Mouse (Mus musculus): ENCODE measurements around the gene Gltp.

Gene Gltp

GRCm38 (mm10) chr5:114658255-114658654 is 32.5 kb downstream of the Gltp start, which contains the start of gene Trpv4:
Trpv4 (minus strand) TSS chr5:114658421.
- no peak for DNase-seq (ENCODE audit: low spot score)

- DNase-seq (ENCODE audit: low spot score) = no peak
Measured at GRCm38 (mm10) chr5:114657426-114657825, 33.4 kb downstream of the Gltp start.

GRCm38 (mm10) chr5:114656305-114656704 is 34.5 kb downstream of the Gltp start:
- no peak for DNase-seq (ENCODE audit: low spot score)

GRCm38 (mm10) chr5:114655721-114656120 is 35.1 kb downstream of the Gltp start:
- no peak for DNase-seq (ENCODE audit: low spot score)

- no peak for DNase-seq (ENCODE audit: low spot score)
Measured at GRCm38 (mm10) chr5:114653656-114654437, 36.9 kb downstream of the Gltp start.

GRCm38 (mm10) chr5:114651449-114651848 is 39.3 kb downstream of the Gltp start:
- no peak for DNase-seq (ENCODE audit: low spot score)

GRCm38 (mm10) chr5:114651002-114651401 is 39.8 kb downstream of the Gltp start:
- no peak for DNase-seq (ENCODE audit: low spot score)

GRCm38 (mm10) chr5:114648728-114649311 is 42.0 kb downstream of the Gltp start:
- no peak for DNase-seq (ENCODE audit: low spot score)

- DNase-seq (ENCODE audit: low spot score) = peak; percentile 53
Measured at GRCm38 (mm10) chr5:114647211-114647974, 43.4 kb downstream of the Gltp start.

GRCm38 (mm10) chr5:114645916-114646315 is 44.9 kb downstream of the Gltp start:
- DNase-seq (ENCODE audit: low spot score) = no peak

- no peak for DNase-seq (ENCODE audit: low spot score)
Measured at GRCm38 (mm10) chr5:114644918-114645317, 45.9 kb downstream of the Gltp start.

GRCm38 (mm10) chr5:114640809-114641208 is 50.0 kb downstream of the Gltp start:
- DNase-seq (ENCODE audit: low spot score) = no peak

- no peak for DNase-seq (ENCODE audit: low spot score)
Measured at GRCm38 (mm10) chr5:114639645-114639957, 51.2 kb downstream of the Gltp start.

- peak; percentile 80 for DNase-seq (ENCODE audit: low spot score)
Measured at GRCm38 (mm10) chr5:114638769-114639644, 51.8 kb downstream of the Gltp start.

- DNase-seq (ENCODE audit: low spot score) = no peak
Measured at GRCm38 (mm10) chr5:114636091-114636490, 54.7 kb downstream of the Gltp start.

- DNase-seq (ENCODE audit: low spot score) = no peak
Measured at GRCm38 (mm10) chr5:114631336-114631735, 59.4 kb downstream of the Gltp start.

GRCm38 (mm10) chr5:114625590-114625989 is 65.2 kb downstream of the Gltp start:
- peak; percentile 52 for DNase-seq (ENCODE audit: low spot score)

- DNase-seq (ENCODE audit: low spot score) = no peak
Measured at GRCm38 (mm10) chr5:114620305-114620704, 70.5 kb downstream of the Gltp start.
